Mouse (Mus musculus) ES-E14 (cell line): ENCODE data around the gene Sgms1. TPM values are rescaled to one million over a fixed set of nuclear protein-coding genes. Genes with fewer than 3 reads are reported as not detected.
"Not testable (repeated sequence)": the region's sequence is repeated elsewhere in the genome, so short reads cannot be mapped to it uniquely, and the experiment has no call there.

Experiments
- DNase-seq: peaks from one replicate; pipeline ENCODE4 v3.0.0-alpha.2; 2013; ENCODE audit warnings: low read depth, low spot score
- H3K27ac ChIP-seq: 2 replicates; pipeline ENCODE4 v1.5.1; 2012; ENCODE audit warnings: low read depth, mild to moderate bottlenecking, low read length, moderate library complexity, mixed read lengths; ENCODE audit not compliant: poor library complexity, insufficient read depth, severe bottlenecking
- H3K36me3 ChIP-seq: 2 replicates; pipeline ENCODE4 v1.6.1; 2012; ENCODE audit warnings: mild to moderate bottlenecking, low read length, moderate library complexity, mixed read lengths; ENCODE audit not compliant: control insufficient read depth, poor library complexity, insufficient read depth, severe bottlenecking
- H3K4me1 ChIP-seq, 2 experiments: fragments of 150-350 bp in 1 of 2; sonication (generic) in 1 of 2; 2 replicates each; pipeline ENCODE4 v1.6.1; 2012; ENCODE audit warnings: low read length in 2 of 2, mild to moderate bottlenecking in 1 of 2, mixed read lengths in 1 of 2; ENCODE audit not compliant: control insufficient read depth in 2 of 2, insufficient read depth in 2 of 2, poor library complexity in 1 of 2
- H3K4me3 ChIP-seq, 2 experiments: fragments of 150-350 bp in 1 of 2; sonication (generic) in 1 of 2; 2 replicates each; pipeline ENCODE4 v1.5.1; 2012; ENCODE audit warnings: low read length in 2 of 2, low read depth in 1 of 2, mild to moderate bottlenecking in 1 of 2, mixed read lengths in 1 of 2; ENCODE audit not compliant: insufficient read depth in 1 of 2, poor library complexity in 1 of 2, severe bottlenecking in 1 of 2
- H3K9ac ChIP-seq: 2 replicates; pipeline ENCODE4 v1.6.1; 2012; ENCODE audit warnings: low read depth, mild to moderate bottlenecking, low read length, mixed read lengths; ENCODE audit not compliant: poor library complexity, insufficient read depth, severe bottlenecking
- H3K9me3 ChIP-seq: fragments of 150-350 bp; sonication (generic); 2 replicates; pipeline ENCODE4 v1.6.1; 2012; ENCODE audit warnings: low read depth, mild to moderate bottlenecking, low read length; ENCODE audit not compliant: control insufficient read depth, insufficient read depth
- CHD2 ChIP-seq: IDR thresholded peaks from 2 replicates; pipeline ENCODE4 v1.6.1; 2014; ENCODE audit warnings: mild to moderate bottlenecking, low read depth, low read length, inconsistent platforms
- HCFC1 ChIP-seq: IDR thresholded peaks from 2 replicates; pipeline ENCODE4 v1.6.1; 2012; ENCODE audit warnings: low read length, inconsistent platforms, borderline replicate concordance; ENCODE audit not compliant: insufficient read depth
- MAFK ChIP-seq: IDR thresholded peaks from 2 replicates; pipeline ENCODE4 v1.6.1; 2014; ENCODE audit warnings: mild to moderate bottlenecking, low read depth, low read length, inconsistent platforms; ENCODE audit not compliant: insufficient read depth
- ZC3H11A ChIP-seq: IDR thresholded peaks from 2 replicates; pipeline ENCODE4 v1.6.1; 2012; ENCODE audit warnings: low read depth, mild to moderate bottlenecking, inconsistent platforms, low read length, borderline replicate concordance
- ZNF384 ChIP-seq: IDR thresholded peaks from 2 replicates; pipeline ENCODE4 v1.6.1; 2012; ENCODE audit warnings: low read depth, low read length, inconsistent platforms
- in situ Hi-C, 2 experiments: fragments of 600-800 bp; cut with MboI; formaldehyde crosslinking; loops; one replicate each; pipeline ENCODE4 v1.15.1; 2025; ENCODE audit warnings: low sequenced_read_pairs in 2 of 2, inconsistent platforms in 1 of 2; ENCODE audit not compliant: unreplicated experiment in 2 of 2
- total RNA-seq: library from RNA; depleted of rRNA; stranded (reverse); fragments of 300-350 nt; gene quantifications from 2 replicates; pipeline ENCODE4 v1.2.3, GENCODE M21; 2012

Gene Sgms1
- total RNA-seq, 1 experiment: 42.5 TPM

DNA sequence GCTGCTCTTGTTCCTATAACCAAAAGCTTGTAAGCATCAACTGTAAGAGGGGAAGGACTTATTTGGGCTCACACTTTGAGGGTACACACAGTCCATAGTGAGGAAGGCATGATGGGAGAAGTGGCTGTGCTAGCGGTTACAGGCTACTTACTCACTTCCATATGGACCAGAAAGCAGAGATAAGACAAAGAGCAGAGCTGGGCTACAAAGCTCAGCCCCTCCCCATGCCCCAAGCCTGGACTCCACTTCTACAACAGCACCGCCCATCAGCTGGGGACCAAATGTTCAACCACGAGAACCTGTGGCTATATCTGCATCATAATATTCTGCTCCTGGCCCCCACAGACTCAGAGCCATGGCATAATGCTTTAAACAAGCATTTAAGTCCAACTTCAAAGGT lies 29.0 kb downstream of the Sgms1 start:
- Histone ChIP-seq H3K9ac (no peak overlapping the region), H3K27ac (no peak overlapping the region), H3K4me3 (no peak overlapping the region), H3K36me3 (no peaks in the 10 kb centered on the region), H3K9me3 (no peaks in the 10 kb centered on the region), H3K4me1 (peaks cover 0 to 6% of the 10 kb centered on the region in 2 experiments; a peak in 1 of 4 replicates)
- in situ Hi-C loops: no loop called here
- no peak for DNase-seq
- no peak for TF ChIP-seq MAFK
- TF ChIP-seq CHD2: no peak
- no peak for TF ChIP-seq ZNF384
- no peak for TF ChIP-seq HCFC1
- no peak for TF ChIP-seq ZC3H11A

DNA sequence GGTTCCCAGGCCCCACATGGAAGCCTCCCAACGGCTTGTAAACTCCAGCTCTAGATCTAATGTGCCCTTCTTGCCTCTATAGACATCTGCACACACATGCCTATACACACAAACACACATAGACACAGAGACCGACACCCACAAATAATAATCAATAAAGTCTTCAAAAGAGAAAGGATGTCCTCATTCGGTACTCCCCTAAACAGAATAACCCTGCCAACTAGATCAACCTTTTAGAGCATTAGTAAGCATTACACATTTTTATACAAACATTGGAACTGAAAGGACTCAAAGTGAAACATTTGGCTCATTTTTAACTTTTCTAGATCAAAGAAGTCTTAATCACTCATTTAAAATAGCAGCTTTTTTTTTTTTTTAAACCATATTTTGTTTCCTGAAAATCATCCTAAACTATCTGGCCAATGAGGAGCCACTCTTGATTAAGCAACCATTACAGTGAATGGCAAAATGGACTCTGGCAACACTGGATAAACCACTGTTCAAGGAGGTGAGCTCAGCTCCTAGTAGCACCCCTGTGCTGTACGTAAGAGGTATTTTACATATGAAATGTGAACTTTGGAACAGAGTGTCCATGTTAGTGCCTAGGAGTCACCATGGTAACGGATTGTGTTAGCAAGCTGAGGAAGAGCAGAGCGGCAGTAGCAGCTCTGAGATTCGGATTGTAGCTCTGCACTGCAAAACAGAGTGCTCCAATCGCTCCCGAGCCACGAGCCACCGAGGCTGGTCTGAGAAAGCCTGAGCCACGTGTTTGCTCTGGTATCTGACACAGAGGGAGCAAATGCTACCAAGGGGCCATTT lies 30.6 kb downstream of the Sgms1 start:
- Histone ChIP-seq H3K36me3 (no peaks in the 10 kb centered on the region), H3K9ac (no peak overlapping the region), H3K4me1 (peaks cover 0 to 6% of the 10 kb centered on the region in 2 experiments; a peak in 1 of 4 replicates), H3K27ac (no peak overlapping the region), H3K9me3 (no peaks in the 10 kb centered on the region), H3K4me3 (no peak overlapping the region)
- in situ Hi-C loops: no loop called here
- TF ChIP-seq ZNF384 (no peak), CHD2 (no peak), MAFK (no peak), HCFC1 (no peak), ZC3H11A (no peak)
- peak; percentile 12 for DNase-seq

DNA sequence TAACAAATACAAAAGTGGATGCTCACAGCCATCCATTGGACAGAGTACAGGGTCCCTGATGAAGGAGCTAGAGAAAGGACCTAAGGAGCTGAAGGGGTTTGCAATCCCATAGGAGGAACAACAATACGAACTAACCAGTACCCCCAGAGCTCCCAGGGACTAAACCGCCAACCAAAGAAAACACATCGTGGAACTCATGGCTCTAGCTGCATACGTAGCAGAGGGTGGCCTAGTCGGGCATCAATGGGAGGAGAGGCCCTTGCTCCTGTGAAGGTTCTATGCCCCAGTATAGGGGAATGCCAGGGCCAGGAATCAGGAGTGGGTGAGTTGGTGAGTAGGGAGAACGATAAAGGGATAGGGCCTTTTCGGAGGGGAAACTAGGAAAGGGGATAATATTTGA lies 31.5 kb downstream of the Sgms1 start:
- H3K36me3 ChIP-seq, H3K9me3 ChIP-seq, H3K9ac ChIP-seq, in situ Hi-C loops, H3K27ac ChIP-seq, DNase-seq, H3K4me3 ChIP-seq, H3K4me1 ChIP-seq: not testable (repeated sequence)

DNA sequence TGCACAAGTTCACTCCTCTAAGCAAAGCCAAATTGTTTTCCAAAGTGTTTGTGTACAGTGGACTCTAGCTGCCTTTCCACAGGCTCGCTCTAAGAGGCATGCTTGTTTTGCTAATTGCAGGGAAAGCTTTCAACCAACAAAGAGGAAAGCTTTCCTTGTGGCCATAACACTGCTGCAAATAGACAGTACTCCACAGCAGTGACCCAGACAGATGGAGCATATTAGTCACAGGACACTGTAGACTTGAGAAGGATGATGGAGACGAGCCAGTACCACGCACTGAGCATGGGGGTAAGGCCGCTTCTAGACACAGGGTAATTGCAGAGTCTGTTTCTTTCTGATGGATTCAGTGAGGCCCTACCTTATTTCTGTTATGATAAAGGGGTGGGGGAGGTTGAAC lies 33.3 kb downstream of the Sgms1 start:
- TF ChIP-seq CHD2 (no peak), MAFK (no peak), ZNF384 (no peak), ZC3H11A (no peak), HCFC1 (no peak)

DNA sequence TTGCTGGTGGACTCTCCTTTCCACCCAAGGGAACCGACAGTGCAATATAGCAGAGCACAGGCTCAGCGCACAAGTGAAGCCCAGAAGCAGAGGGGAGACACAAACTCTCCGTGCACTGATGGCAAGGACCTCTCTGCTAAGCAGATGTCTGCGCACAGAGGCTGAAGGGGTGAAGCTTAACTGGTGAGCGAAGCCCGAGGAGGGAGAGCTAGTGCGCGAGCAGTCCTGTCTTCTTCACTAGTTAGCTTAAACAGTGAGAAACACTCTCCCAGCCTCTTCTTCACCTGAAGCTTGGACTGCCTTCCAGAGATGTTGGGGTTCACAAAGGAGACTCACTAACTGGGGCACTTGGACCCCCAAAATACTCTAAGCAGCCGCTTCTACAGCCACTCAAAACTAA lies 36.1 kb downstream of the Sgms1 start:
- no peak overlapping the region for H3K27ac ChIP-seq
- DNase-seq: no peak
- no peak overlapping the region for H3K9ac ChIP-seq
- H3K4me3 ChIP-seq: no peak overlapping the region
- H3K36me3 ChIP-seq: no peaks in the 10 kb centered on the region
- no peaks in the 10 kb centered on the region for H3K9me3 ChIP-seq
- in situ Hi-C loops: no loop called here
- TF ChIP-seq CHD2 (no peak), ZC3H11A (no peak), HCFC1 (no peak), ZNF384 (no peak), MAFK (no peak)
- peaks cover 0 to 4% of the 10 kb centered on the region in 2 experiments; a peak in 1 of 4 replicates for H3K4me1 ChIP-seq

More for the DNA sequence above, 33.3 kb downstream of the Sgms1 start:
- H3K9ac ChIP-seq: no peak overlapping the region
- peaks cover 0 to 6% of the 10 kb centered on the region in 2 experiments; a peak in 1 of 4 replicates for H3K4me1 ChIP-seq
- H3K27ac ChIP-seq: no peak overlapping the region
- H3K9me3 ChIP-seq: no peaks in the 10 kb centered on the region
- in situ Hi-C loops: no loop called here
- DNase-seq: no peak
- H3K4me3 ChIP-seq: no peak overlapping the region
- no peaks in the 10 kb centered on the region for H3K36me3 ChIP-seq
